Comparison of ENCODE assay signal across 28 mouse cellular contexts in the genomic region with DNA sequence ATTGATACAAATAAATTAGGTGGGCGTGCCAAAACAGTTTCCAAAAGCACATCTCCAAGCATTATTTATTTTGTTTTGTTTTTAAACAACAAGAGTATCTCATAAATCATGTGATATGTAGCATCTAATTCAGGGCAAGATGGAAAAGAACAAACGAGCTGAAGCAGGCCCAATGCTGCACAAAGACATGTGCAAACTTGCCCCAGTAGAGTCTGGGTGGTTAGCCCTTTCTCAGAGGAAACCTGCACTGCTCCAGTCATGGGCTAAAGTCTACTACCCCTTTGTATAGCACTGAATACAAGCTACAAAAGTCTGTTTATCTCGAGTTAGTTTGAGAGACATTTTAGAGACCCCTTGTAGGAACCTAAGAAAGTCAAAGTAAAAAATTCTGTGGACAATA.
"Had no signal": no experiment of that assay in that cellular context is flagged by ENCODE, and none has a peak within 500 bp of the region (broad histone marks: within the 10 kb centered on the region; RNA-seq: fewer than 3 reads in every experiment).

No protein-coding gene starts in this region.

- H3K9ac ChIP-seq: heart, embryonic 13.5 days; heart, embryonic 15.5 days; hindbrain, embryonic 12.5 days; hindbrain, embryonic 14.5 days; intestine, embryonic 15.5 days; limb, embryonic 12.5 days; liver, embryonic 13.5 days; liver, embryonic 15.5 days had no signal

- H3K9me3 ChIP-seq: heart, embryonic 13.5 days; heart, embryonic 15.5 days; hindbrain, embryonic 10.5 days; hindbrain, embryonic 12.5 days; intestine, embryonic 15.5 days; limb, embryonic 10.5 days; limb, embryonic 12.5 days; liver, embryonic 13.5 days; liver, embryonic 15.5 days had no signal

- H3K27ac ChIP-seq: gastrocnemius, adult 2 months; heart, adult 2 months; heart, embryonic 13.5 days; heart, embryonic 15.5 days; hindbrain, embryonic 10.5 days; hindbrain, embryonic 12.5 days; hindbrain, embryonic 14.5 days; intestine, embryonic 15.5 days; kidney, postnatal 0 days; layer of hippocampus, adult 2 months; left cerebral cortex, adult 2 months; limb, embryonic 10.5 days; limb, embryonic 12.5 days; liver, embryonic 13.5 days; liver, embryonic 15.5 days had no signal

- H3K4me3 ChIP-seq: gastrocnemius, adult 2 months; heart, adult 2 months; heart, embryonic 13.5 days; heart, embryonic 15.5 days; hindbrain, embryonic 10.5 days; hindbrain, embryonic 12.5 days; intestine, embryonic 15.5 days; layer of hippocampus, adult 2 months; left cerebral cortex, adult 2 months; limb, embryonic 10.5 days; limb, embryonic 12.5 days; liver, embryonic 13.5 days; liver, embryonic 15.5 days had no signal

- H3K4me1 ChIP-seq: heart, embryonic 15.5 days; hindbrain, embryonic 10.5 days; hindbrain, embryonic 12.5 days; intestine, embryonic 15.5 days; limb, embryonic 10.5 days; limb, embryonic 12.5 days; liver, embryonic 13.5 days; liver, embryonic 15.5 days had no signal

- H3K4me2 ChIP-seq: heart, embryonic 11.5 days; heart, embryonic 13.5 days; heart, embryonic 15.5 days; hindbrain, embryonic 12.5 days; hindbrain, embryonic 14.5 days; intestine, embryonic 15.5 days; limb, embryonic 12.5 days; liver, embryonic 11.5 days; liver, embryonic 13.5 days; liver, embryonic 15.5 days had no signal

- DNase-seq: gastrocnemius, adult 2 months; gastrocnemius, postnatal 10 days; gastrocnemius, postnatal 25 days; heart, adult 2 months; heart, postnatal 4 days; kidney, adult 18-20 months; kidney, adult 8-10 months; kidney, postnatal 14 days; kidney, postnatal 4 days; liver; liver, embryonic 13.5 days had no signal

- H3K27me3 ChIP-seq: heart, embryonic 13.5 days; heart, embryonic 15.5 days; hindbrain, embryonic 12.5 days; intestine, embryonic 15.5 days; limb, embryonic 12.5 days; liver, embryonic 13.5 days; liver, embryonic 15.5 days had no signal

- ATAC-seq: hindbrain, embryonic 16.5 days; inflammation-experienced regulatory T-cells, adult 6 months; intestine, embryonic 15.5 days; intestine, postnatal 0 days had no signal
